Mouse (Mus musculus) MEL (cell line): ENCODE data around the gene Fam160b1. TPM values are rescaled to one million over a fixed set of nuclear protein-coding genes. Genes with fewer than 3 reads are reported as not detected.

Experiments used
- DNase-seq: peaks from one replicate; pipeline ENCODE4 v3.0.0; 2011; ENCODE audit warnings: low read depth, low spot score
- H3K27ac ChIP-seq: 2 replicates; pipeline ENCODE4 v1.5.1; 2012; ENCODE audit warnings: low read depth, mild to moderate bottlenecking, control low read depth, low read length, moderate library complexity; ENCODE audit not compliant: control insufficient read depth
- H3K27me3 ChIP-seq, 2 experiments: fragments of 150-350 bp in 1 of 2; sonication (generic) in 1 of 2; 2 replicates each; pipeline ENCODE4 v1.6.1; 2012; ENCODE audit warnings: low read length in 2 of 2, mild to moderate bottlenecking in 2 of 2, improper control_type of control experiment in 1 of 2, moderate library complexity in 1 of 2; ENCODE audit not compliant: insufficient read depth in 2 of 2, control insufficient read depth in 1 of 2
- H3K36me3 ChIP-seq, 2 experiments: 2 replicates each; pipeline ENCODE4 v1.6.1; 2012 to 2014; ENCODE audit warnings: low read length in 2 of 2, improper control_type of control experiment in 1 of 2, inconsistent platforms in 1 of 2, mild to moderate bottlenecking in 1 of 2; ENCODE audit not compliant: insufficient read depth in 2 of 2, control insufficient read depth in 1 of 2
- H3K4me1 ChIP-seq, 2 experiments: fragments of 150-350 bp in 1 of 2; sonication (generic) in 1 of 2; 2 replicates each; pipeline ENCODE4 v1.6.1; 2012; ENCODE audit warnings: low read length in 2 of 2, improper control_type of control experiment in 1 of 2, mild to moderate bottlenecking in 1 of 2; ENCODE audit not compliant: insufficient read depth in 2 of 2, control insufficient read depth in 1 of 2
- H3K4me3 ChIP-seq, 2 experiments: fragments of 150-350 bp in 1 of 2; sonication (generic) in 1 of 2; 2 replicates each; pipeline ENCODE4 v1.5.1; 2012; ENCODE audit warnings: low read depth in 2 of 2, low read length in 2 of 2, mild to moderate bottlenecking in 2 of 2, moderate library complexity in 2 of 2, control low read depth in 1 of 2, improper control_type of control experiment in 1 of 2; ENCODE audit not compliant: control insufficient read depth in 1 of 2, insufficient read depth in 1 of 2
- H3K79me2 ChIP-seq: 2 replicates; pipeline ENCODE4 v1.6.1; 2012; ENCODE audit warnings: mild to moderate bottlenecking, low read length, moderate library complexity; ENCODE audit not compliant: control insufficient read depth, poor library complexity, insufficient read depth
- H3K9ac ChIP-seq: 2 replicates; pipeline ENCODE4 v1.6.1; 2012; ENCODE audit warnings: low read depth, mild to moderate bottlenecking, control low read depth, low read length, moderate library complexity; ENCODE audit not compliant: control insufficient read depth, poor library complexity, severe bottlenecking
- H3K9me3 ChIP-seq: fragments of 150-350 bp; sonication (generic); replicated peaks from 2 replicates; pipeline ENCODE4 v1.6.1; 2012; ENCODE audit warnings: mild to moderate bottlenecking, low read length, improper control_type of control experiment, moderate library complexity; ENCODE audit not compliant: insufficient read depth
- BHLHE40 ChIP-seq: IDR thresholded peaks from 2 replicates; pipeline ENCODE4 v1.6.1; 2012; ENCODE audit warnings: low read depth, mild to moderate bottlenecking, inconsistent platforms, low read length, improper control_type of control experiment, borderline replicate concordance
- CHD1 ChIP-seq: IDR thresholded peaks from 2 replicates; pipeline ENCODE4 v1.6.1; 2012; ENCODE audit warnings: low read depth, mild to moderate bottlenecking, inconsistent platforms, low read length, improper control_type of control experiment
- CHD2 ChIP-seq: IDR thresholded peaks from 2 replicates; pipeline ENCODE4 v1.6.1; 2011; ENCODE audit warnings: low read length, improper control_type of control experiment
- CTCF ChIP-seq, 3 experiments: IDR thresholded peaks in 2 of 3; conservative IDR thresholded peaks in 1 of 3; 2 replicates each; pipeline ENCODE4 v1.5.1; 2011 to 2012; ENCODE audit warnings: low read length in 3 of 3, low read depth in 2 of 3, mild to moderate bottlenecking in 2 of 3, improper control_type of control experiment in 1 of 3, inconsistent platforms in 1 of 3, mixed read lengths in 1 of 3, moderate library complexity in 1 of 3; ENCODE audit not compliant: control insufficient read depth in 1 of 3, insufficient read depth in 1 of 3, poor library complexity in 1 of 3, severe bottlenecking in 1 of 3
- ETS1 ChIP-seq: IDR thresholded peaks from 2 replicates; pipeline ENCODE4 v1.6.1; 2012; ENCODE audit warnings: low read depth, mild to moderate bottlenecking, inconsistent platforms, low read length, improper control_type of control experiment, moderate library complexity
- GATA1 ChIP-seq: IDR thresholded peaks from 2 replicates; pipeline ENCODE4 v1.6.1; 2011; ENCODE audit warnings: low read depth, low read length, improper control_type of control experiment
- HCFC1 ChIP-seq: IDR thresholded peaks from 2 replicates; pipeline ENCODE4 v1.6.1; 2012; ENCODE audit warnings: low read depth, mild to moderate bottlenecking, inconsistent platforms, low read length, improper control_type of control experiment, moderate library complexity
- KAT2A ChIP-seq: conservative IDR thresholded peaks from 2 replicates; pipeline ENCODE4 v1.6.1; 2012; ENCODE audit warnings: low read depth, low read length, improper control_type of control experiment, inconsistent platforms
- MAFK ChIP-seq: IDR thresholded peaks from 2 replicates; pipeline ENCODE4 v1.6.1; 2011; ENCODE audit warnings: low read depth, mild to moderate bottlenecking, low read length, improper control_type of control experiment, borderline replicate concordance
- MAZ ChIP-seq: IDR thresholded peaks from 2 replicates; pipeline ENCODE4 v1.6.1; 2012; ENCODE audit warnings: low read depth, mild to moderate bottlenecking, inconsistent platforms, low read length, improper control_type of control experiment
- MEF2A ChIP-seq: IDR thresholded peaks from 2 replicates; pipeline ENCODE4 v1.6.1; 2014; ENCODE audit warnings: low read depth, mild to moderate bottlenecking, inconsistent platforms, low read length, improper control_type of control experiment; ENCODE audit not compliant: poor library complexity, insufficient replicate concordance, severe bottlenecking; ENCODE audit errors: extremely low read depth
- MYB ChIP-seq: IDR thresholded peaks from 2 replicates; pipeline ENCODE4 v1.6.1; 2011; ENCODE audit warnings: mild to moderate bottlenecking, low read depth, low read length, improper control_type of control experiment
- POLR2A ChIP-seq, 2 experiments: IDR thresholded peaks; 2 replicates each; pipeline ENCODE4 v1.6.1; 2011 to 2012; ENCODE audit warnings: low read length in 2 of 2, mild to moderate bottlenecking in 2 of 2, control low read depth in 1 of 2, improper control_type of control experiment in 1 of 2, low read depth in 1 of 2, moderate library complexity in 1 of 2; ENCODE audit not compliant: control insufficient read depth in 1 of 2, insufficient read depth in 1 of 2, poor library complexity in 1 of 2
- POLR2AphosphoS5 ChIP-seq: IDR thresholded peaks from 2 replicates; pipeline ENCODE4 v1.6.1; 2012; ENCODE audit warnings: low read depth, borderline replicate concordance, mild to moderate bottlenecking, inconsistent platforms, low read length, moderate library complexity, mixed read lengths
- RAD21 ChIP-seq: IDR thresholded peaks from 2 replicates; pipeline ENCODE4 v1.6.1; 2011; ENCODE audit warnings: mild to moderate bottlenecking, low read depth, low read length, improper control_type of control experiment
- RCOR1 ChIP-seq: IDR thresholded peaks from 2 replicates; pipeline ENCODE4 v1.6.1; 2012; ENCODE audit warnings: low read depth, mild to moderate bottlenecking, inconsistent platforms, low read length, improper control_type of control experiment
- SIN3A ChIP-seq: IDR thresholded peaks from 2 replicates; pipeline ENCODE4 v1.6.1; 2012; ENCODE audit warnings: low read length, improper control_type of control experiment, inconsistent platforms
- SMC3 ChIP-seq: IDR thresholded peaks from 2 replicates; pipeline ENCODE4 v1.6.1; 2011; ENCODE audit warnings: low read depth, low read length, improper control_type of control experiment
- TAL1 ChIP-seq: IDR thresholded peaks from 2 replicates; pipeline ENCODE4 v1.6.1; 2012; ENCODE audit warnings: mild to moderate bottlenecking, inconsistent platforms, low read length, moderate library complexity, mixed read lengths
- TBP ChIP-seq: IDR thresholded peaks from 2 replicates; pipeline ENCODE4 v1.8.0; 2011; ENCODE audit warnings: low read depth, low read length, improper control_type of control experiment
- TCF12 ChIP-seq: IDR thresholded peaks from 2 replicates; pipeline ENCODE4 v1.6.1; 2014; ENCODE audit warnings: low read depth, mild to moderate bottlenecking, inconsistent platforms, low read length, improper control_type of control experiment, moderate library complexity
- UBTF ChIP-seq: IDR thresholded peaks from 2 replicates; pipeline ENCODE4 v1.6.1; 2012; ENCODE audit warnings: low read depth, mild to moderate bottlenecking, inconsistent platforms, low read length, improper control_type of control experiment, moderate library complexity, borderline replicate concordance; ENCODE audit not compliant: insufficient read depth
- USF1 ChIP-seq: IDR thresholded peaks from 2 replicates; pipeline ENCODE4 v1.6.1; 2014; ENCODE audit warnings: low read depth, mild to moderate bottlenecking, inconsistent platforms, low read length, improper control_type of control experiment, moderate library complexity
- USF2 ChIP-seq, 2 experiments: IDR thresholded peaks; 2 replicates each; pipeline ENCODE4 v1.6.1; 2011 to 2012; ENCODE audit warnings: improper control_type of control experiment in 2 of 2, low read length in 2 of 2, borderline replicate concordance in 1 of 2, inconsistent platforms in 1 of 2, low read depth in 1 of 2, mild to moderate bottlenecking in 1 of 2; ENCODE audit not compliant: insufficient read depth in 1 of 2
- ZNF384 ChIP-seq: IDR thresholded peaks from 2 replicates; pipeline ENCODE4 v1.6.1; 2012; ENCODE audit warnings: low read depth, mild to moderate bottlenecking, inconsistent platforms, low read length, improper control_type of control experiment
- polyA plus RNA-seq, 2 experiments: library from polyadenylated mRNA; stranded (reverse) in 1 of 2; unstranded in 1 of 2; fragments of >175 nt in 1 of 2; fragments of >200 nt in 1 of 2; gene quantifications; 2 replicates each; pipeline versions ENCODE4 v1.2.1 to v1.2.4; 2012; ENCODE audit warnings: low replicate concordance in 2 of 2, low read depth in 1 of 2; ENCODE audit not compliant: insufficient read length in 2 of 2, insufficient read depth in 1 of 2, missing spikeins in 1 of 2
- total RNA-seq: library from RNA; depleted of rRNA; stranded (reverse); fragments of 300-350 nt; gene quantifications from 2 replicates; pipeline ENCODE4 v1.2.3, GENCODE M21; 2012

Fam160b1 gene
- total and polyA plus RNA-seq, 3 experiments = 8.6 to 28.3 (median 19.0) TPM

DNA sequence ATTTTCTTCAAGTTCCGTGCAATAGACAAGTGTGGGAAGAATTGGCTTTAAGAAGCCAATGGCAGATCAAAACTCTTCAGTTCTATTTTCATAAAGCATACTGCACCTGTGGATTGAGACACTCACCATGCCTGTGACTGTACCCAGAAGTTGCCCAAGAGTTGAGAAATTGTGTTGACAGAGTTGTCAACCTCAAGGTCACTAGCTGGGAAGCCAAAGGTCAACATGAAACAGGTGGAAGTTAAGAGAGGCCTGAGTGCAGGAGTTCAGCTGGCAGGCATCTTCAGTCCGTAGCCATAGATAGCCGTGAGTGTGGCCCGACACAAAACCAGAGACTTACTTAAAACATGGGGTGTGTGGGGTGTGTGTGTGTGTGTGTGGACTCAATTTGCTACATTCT lies 6.7 kb downstream of the Fam160b1 start:
- H3K9ac ChIP-seq = no peak overlapping the region
- peaks cover 28 to 39% of the 10 kb centered on the region in 2 experiments for H3K4me1 ChIP-seq
- peaks cover 23 to 49% of the 10 kb centered on the region in 2 experiments for H3K36me3 ChIP-seq
- peaks cover 57% of the 10 kb centered on the region for H3K79me2 ChIP-seq
- no peak for TF ChIP-seq UBTF
- no peak for TF ChIP-seq MAFK
- TF ChIP-seq CTCF (IDR thresholded peaks at IDR 0.05 in 2 of 3, conservative IDR thresholded peaks at IDR 0.05 in 1 of 3; ENCODE audit: control insufficient read depth in 1 of 3, insufficient read depth in 1 of 3, low read depth in 2 of 3, low read length in 3 of 3, poor library complexity in 1 of 3, severe bottlenecking in 1 of 3) = no peak
- no peak for TF ChIP-seq TAL1
- no peak for TF ChIP-seq TBP
- no peak for TF ChIP-seq ETS1
- no peak for TF ChIP-seq POLR2A (IDR thresholded peaks at IDR 0.05; ENCODE audit: control insufficient read depth in 1 of 2, insufficient read depth in 1 of 2, low read depth in 1 of 2, low read length in 2 of 2, poor library complexity in 1 of 2)
- TF ChIP-seq POLR2AphosphoS5 = no peak
- no peak for TF ChIP-seq TCF12
- TF ChIP-seq CHD2 = no peak
- TF ChIP-seq SIN3A = no peak
- no peak for TF ChIP-seq CHD1
- TF ChIP-seq ZNF384 = no peak
- no peak for TF ChIP-seq KAT2A
- no peak for TF ChIP-seq USF2 (IDR thresholded peaks at IDR 0.05; ENCODE audit: borderline replicate concordance in 1 of 2, insufficient read depth in 1 of 2, low read depth in 1 of 2, low read length in 2 of 2)
- TF ChIP-seq SMC3 = no peak
- TF ChIP-seq MYB = no peak
- no peak for DNase-seq
- no peak overlapping the region for H3K27ac ChIP-seq
- no peaks in the 10 kb centered on the region for H3K9me3 ChIP-seq
- H3K27me3 ChIP-seq = no peaks in the 10 kb centered on the region
- H3K4me3 ChIP-seq = no peak overlapping the region

DNA sequence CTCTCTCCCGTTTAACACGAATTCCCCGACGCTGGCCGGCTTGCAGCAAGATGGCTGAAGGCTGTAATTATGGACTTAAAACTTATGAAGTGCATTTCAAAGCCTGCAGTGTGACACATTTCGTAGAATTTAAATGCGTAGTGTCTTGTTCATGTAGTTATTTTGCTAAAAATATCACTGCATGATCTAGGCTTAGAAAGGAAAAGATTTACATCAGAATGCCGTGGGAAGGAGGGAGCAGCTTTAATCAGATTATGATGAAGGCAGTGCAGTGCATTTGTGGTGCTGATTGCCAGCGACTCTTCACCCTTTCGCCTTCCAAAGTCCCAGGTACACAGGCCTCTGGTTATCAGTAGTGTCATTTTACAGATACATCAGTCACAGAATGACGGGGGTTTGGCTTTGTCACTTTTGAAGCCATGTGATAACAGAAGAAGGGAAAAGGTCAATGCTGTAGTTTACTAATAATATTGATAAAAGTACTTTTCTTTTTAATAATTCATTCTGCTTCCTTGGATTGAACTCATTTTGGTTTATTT lies 7.4 kb downstream of the Fam160b1 start:
- Histone ChIP-seq H3K27ac (no peak overlapping the region), H3K9me3 (no peaks in the 10 kb centered on the region), H3K4me3 (no peak overlapping the region), H3K4me1 (peaks cover 23 to 34% of the 10 kb centered on the region in 2 experiments), H3K27me3 (no peaks in the 10 kb centered on the region), H3K36me3 (peaks cover 26 to 43% of the 10 kb centered on the region in 2 experiments), H3K79me2 (peaks cover 52% of the 10 kb centered on the region), H3K9ac (no peak overlapping the region)
- TF ChIP-seq MAZ = no peak
- TF ChIP-seq POLR2A (IDR thresholded peaks at IDR 0.05; ENCODE audit: control insufficient read depth in 1 of 2, insufficient read depth in 1 of 2, low read depth in 1 of 2, low read length in 2 of 2, poor library complexity in 1 of 2) = no peak
- TF ChIP-seq MYB = no peak
- TF ChIP-seq RCOR1 = no peak
- no peak for TF ChIP-seq GATA1
- no peak for TF ChIP-seq BHLHE40
- TF ChIP-seq SMC3 = no peak
- TF ChIP-seq MAFK = no peak
- no peak for TF ChIP-seq POLR2AphosphoS5
- TF ChIP-seq USF1 = no peak
- no peak for TF ChIP-seq RAD21
- TF ChIP-seq MEF2A = no peak
- TF ChIP-seq KAT2A = no peak
- no peak for TF ChIP-seq UBTF
- no peak for TF ChIP-seq TCF12
- TF ChIP-seq HCFC1 = no peak
- no peak for DNase-seq
